Mouse (Mus musculus): ENCODE measurements around the gene Mpp6. TPM values are rescaled to one million over a fixed set of nuclear protein-coding genes. Genes with fewer than 3 reads are reported as not detected.

Mpp6 gene
- polyA plus RNA-seq, 1 experiment from 2014 or later, result 70.1 TPM

GRCm38 (mm10) chr6:50205093-50205492 is 95.1 kb downstream of the Mpp6 start:
- Histone ChIP-seq H3K4me1 (ENCODE audit: control insufficient read depth, insufficient read depth, low read length) (no peaks in the 10 kb centered on the region), H3K27me3 (ENCODE audit: control insufficient read depth, insufficient read depth, low read length) (no peaks in the 10 kb centered on the region), H3K9me3 (ENCODE audit: control insufficient read depth, low read length) (no peaks in the 10 kb centered on the region), H3K36me3 (ENCODE audit: control insufficient read depth, insufficient read depth, low read length) (no peaks in the 10 kb centered on the region), H3K4me2 (ENCODE audit: low read depth, low read length) (no peak overlapping the region), H3K9ac (replicated peaks; ENCODE audit: low read depth, low read length) (no peak overlapping the region), H3K27ac (ENCODE audit: low read depth, low read length) (no peak overlapping the region), H3K4me3 (ENCODE audit: low read depth, low read length) (no peak overlapping the region)
- ATAC-seq (ENCODE audit: low read depth), result no peak
- WGBS, result 88% methylated on average over 4 of the region's 4 CpGs

GRCm38 (mm10) chr6:50214711-50215372 is 104.8 kb downstream of the Mpp6 start:
- Histone ChIP-seq H3K4me1 (ENCODE audit: control insufficient read depth, insufficient read depth, low read length) (no peaks in the 10 kb centered on the region), H3K36me3 (ENCODE audit: control insufficient read depth, insufficient read depth, low read length) (0 out of 2 replicates have a peak, but pooled peaks cover 5% of the 10 kb centered on the region), H3K9ac (replicated peaks; ENCODE audit: low read depth, low read length) (no peak overlapping the region), H3K27me3 (ENCODE audit: control insufficient read depth, insufficient read depth, low read length) (no peaks in the 10 kb centered on the region), H3K4me3 (ENCODE audit: low read depth, low read length) (no peak overlapping the region), H3K4me2 (ENCODE audit: low read depth, low read length) (no peak overlapping the region), H3K27ac (ENCODE audit: low read depth, low read length) (no peak overlapping the region), H3K9me3 (ENCODE audit: control insufficient read depth, low read length) (no peaks in the 10 kb centered on the region)
- 66% methylated on average over 2 of the region's 2 CpGs for WGBS
- ATAC-seq (ENCODE audit: low read depth), result no peak

GRCm38 (mm10) chr6:50215373-50215745 is 105.3 kb downstream of the Mpp6 start:
- H3K9me3 ChIP-seq (ENCODE audit: control insufficient read depth, low read length), result no peaks in the 10 kb centered on the region
- ATAC-seq (ENCODE audit: low read depth), result no peak
- H3K4me1 ChIP-seq (ENCODE audit: control insufficient read depth, insufficient read depth, low read length), result no peaks in the 10 kb centered on the region
- H3K4me2 ChIP-seq (ENCODE audit: low read depth, low read length), result no peak overlapping the region
- H3K27me3 ChIP-seq (ENCODE audit: control insufficient read depth, insufficient read depth, low read length), result no peaks in the 10 kb centered on the region
- 79% methylated on average over 2 of the region's 2 CpGs for WGBS
- no peak overlapping the region for H3K9ac ChIP-seq (replicated peaks; ENCODE audit: low read depth, low read length)
- H3K27ac ChIP-seq (ENCODE audit: low read depth, low read length), result no peak overlapping the region
- H3K36me3 ChIP-seq (ENCODE audit: control insufficient read depth, insufficient read depth, low read length), result 0 out of 2 replicates have a peak, but pooled peaks cover 5% of the 10 kb centered on the region
- no peak overlapping the region for H3K4me3 ChIP-seq (ENCODE audit: low read depth, low read length)

GRCm38 (mm10) chr6:50215986-50216385 is 105.9 kb downstream of the Mpp6 start:
- Histone ChIP-seq H3K4me1 (ENCODE audit: control insufficient read depth, insufficient read depth, low read length) (no peaks in the 10 kb centered on the region), H3K4me3 (ENCODE audit: low read depth, low read length) (no peak overlapping the region), H3K9ac (replicated peaks; ENCODE audit: low read depth, low read length) (no peak overlapping the region), H3K36me3 (ENCODE audit: control insufficient read depth, insufficient read depth, low read length) (0 out of 2 replicates have a peak, but pooled peaks cover 5% of the 10 kb centered on the region), H3K4me2 (ENCODE audit: low read depth, low read length) (no peak overlapping the region), H3K27ac (ENCODE audit: low read depth, low read length) (no peak overlapping the region), H3K27me3 (ENCODE audit: control insufficient read depth, insufficient read depth, low read length) (no peaks in the 10 kb centered on the region), H3K9me3 (ENCODE audit: control insufficient read depth, low read length) (no peaks in the 10 kb centered on the region)
- 90% methylated on average over 4 of the region's 4 CpGs for WGBS
- no peak for ATAC-seq (ENCODE audit: low read depth)

- no peak overlapping the region for H3K27ac ChIP-seq (ENCODE audit: low read depth, low read length)
- no peak overlapping the region for H3K4me3 ChIP-seq (ENCODE audit: low read depth, low read length)
- no peaks in the 10 kb centered on the region for H3K9me3 ChIP-seq (ENCODE audit: control insufficient read depth, low read length)
- no peaks in the 10 kb centered on the region for H3K4me1 ChIP-seq (ENCODE audit: control insufficient read depth, insufficient read depth, low read length)
- WGBS, result 78% methylated on average over 3 of the region's 3 CpGs
- H3K36me3 ChIP-seq (ENCODE audit: control insufficient read depth, insufficient read depth, low read length), result 0 out of 2 replicates have a peak, but pooled peaks cover 5% of the 10 kb centered on the region
- H3K4me2 ChIP-seq (ENCODE audit: low read depth, low read length), result no peak overlapping the region
- no peak for ATAC-seq (ENCODE audit: low read depth)
- no peaks in the 10 kb centered on the region for H3K27me3 ChIP-seq (ENCODE audit: control insufficient read depth, insufficient read depth, low read length)
- H3K9ac ChIP-seq (replicated peaks; ENCODE audit: low read depth, low read length), result no peak overlapping the region
Observed at GRCm38 (mm10) chr6:50218628-50219027, 108.6 kb downstream of the Mpp6 start.

- H3K27ac ChIP-seq (ENCODE audit: low read depth, low read length), result no peak overlapping the region
- 0 out of 2 replicates have a peak, but pooled peaks cover 5% of the 10 kb centered on the region for H3K36me3 ChIP-seq (ENCODE audit: control insufficient read depth, insufficient read depth, low read length)
- H3K4me3 ChIP-seq (ENCODE audit: low read depth, low read length), result no peak overlapping the region
- ATAC-seq (ENCODE audit: low read depth), result no peak
- no peak overlapping the region for H3K9ac ChIP-seq (replicated peaks; ENCODE audit: low read depth, low read length)
- H3K9me3 ChIP-seq (ENCODE audit: control insufficient read depth, low read length), result no peaks in the 10 kb centered on the region
- no peak overlapping the region for H3K4me2 ChIP-seq (ENCODE audit: low read depth, low read length)
- H3K4me1 ChIP-seq (ENCODE audit: control insufficient read depth, insufficient read depth, low read length), result no peaks in the 10 kb centered on the region
- H3K27me3 ChIP-seq (ENCODE audit: control insufficient read depth, insufficient read depth, low read length), result no peaks in the 10 kb centered on the region
- WGBS, result 92% methylated on average over 6 of the region's 6 CpGs
Observed at GRCm38 (mm10) chr6:50219066-50219465, 109.0 kb downstream of the Mpp6 start.

- no peaks in the 10 kb centered on the region for H3K9me3 ChIP-seq (ENCODE audit: control insufficient read depth, low read length)
- H3K27me3 ChIP-seq (ENCODE audit: control insufficient read depth, insufficient read depth, low read length), result no peaks in the 10 kb centered on the region
- H3K9ac ChIP-seq (replicated peaks; ENCODE audit: low read depth, low read length), result no peak overlapping the region
- 0 out of 2 replicates have a peak, but pooled peaks cover 4% of the 10 kb centered on the region for H3K36me3 ChIP-seq (ENCODE audit: control insufficient read depth, insufficient read depth, low read length)
- no peak overlapping the region for H3K4me3 ChIP-seq (ENCODE audit: low read depth, low read length)
- no peak overlapping the region for H3K27ac ChIP-seq (ENCODE audit: low read depth, low read length)
- 51% methylated on average over 6 of the region's 6 CpGs for WGBS
- ATAC-seq (ENCODE audit: low read depth), result no peak
- H3K4me1 ChIP-seq (ENCODE audit: control insufficient read depth, insufficient read depth, low read length), result no peaks in the 10 kb centered on the region
- H3K4me2 ChIP-seq (ENCODE audit: low read depth, low read length), result no peak overlapping the region
Observed at GRCm38 (mm10) chr6:50220863-50221262, 110.8 kb downstream of the Mpp6 start.

GRCm38 (mm10) chr6:50222351-50222750 is 112.3 kb downstream of the Mpp6 start:
- H3K9me3 ChIP-seq (ENCODE audit: control insufficient read depth, low read length), result no peaks in the 10 kb centered on the region
- no peak overlapping the region for H3K27ac ChIP-seq (ENCODE audit: low read depth, low read length)
- no peak overlapping the region for H3K9ac ChIP-seq (replicated peaks; ENCODE audit: low read depth, low read length)
- WGBS, result 87% methylated on average over 5 of the region's 5 CpGs
- ATAC-seq (ENCODE audit: low read depth), result no peak
- no peaks in the 10 kb centered on the region for H3K4me1 ChIP-seq (ENCODE audit: control insufficient read depth, insufficient read depth, low read length)
- H3K4me3 ChIP-seq (ENCODE audit: low read depth, low read length), result no peak overlapping the region
- no peaks in the 10 kb centered on the region for H3K27me3 ChIP-seq (ENCODE audit: control insufficient read depth, insufficient read depth, low read length)
- H3K36me3 ChIP-seq (ENCODE audit: control insufficient read depth, insufficient read depth, low read length), result no peaks in the 10 kb centered on the region
- H3K4me2 ChIP-seq (ENCODE audit: low read depth, low read length), result no peak overlapping the region

- ATAC-seq (ENCODE audit: low read depth), result no peak
- 75% methylated on average over 5 of the region's 5 CpGs for WGBS
- no peaks in the 10 kb centered on the region for H3K9me3 ChIP-seq (ENCODE audit: control insufficient read depth, low read length)
Observed at GRCm38 (mm10) chr6:50222986-50223385, 112.9 kb downstream of the Mpp6 start.

More at GRCm38 (mm10) chr6:50222986-50223385, 112.9 kb downstream of the Mpp6 start:
- no peak overlapping the region for H3K4me2 ChIP-seq (ENCODE audit: low read depth, low read length)
- no peak overlapping the region for H3K27ac ChIP-seq (ENCODE audit: low read depth, low read length)
- no peak overlapping the region for H3K9ac ChIP-seq (replicated peaks; ENCODE audit: low read depth, low read length)
- H3K36me3 ChIP-seq (ENCODE audit: control insufficient read depth, insufficient read depth, low read length), result no peaks in the 10 kb centered on the region
- no peaks in the 10 kb centered on the region for H3K27me3 ChIP-seq (ENCODE audit: control insufficient read depth, insufficient read depth, low read length)
- H3K4me3 ChIP-seq (ENCODE audit: low read depth, low read length), result no peak overlapping the region
- H3K4me1 ChIP-seq (ENCODE audit: control insufficient read depth, insufficient read depth, low read length), result no peaks in the 10 kb centered on the region
